Mouse (Mus musculus) forebrain, postnatal 0 days (tissue): Measurements from ENCODE around the gene Ctrl. TPM values are rescaled to one million over a fixed set of nuclear protein-coding genes. Genes with fewer than 3 reads are reported as not detected.
A peak's percentile ranks its signal among the peaks of the same experiment; 100 is the strongest.

ENCODE experiments used
- ATAC-seq: fragments of 200-750 bp; cut with Nextera tagmentation; 2 replicates; pipeline ENCODE4 v1.8.0; 2017; ENCODE audit warnings: mild to moderate bottlenecking, moderate library complexity
- DNase-seq: peaks from one replicate; pipeline ENCODE4 v3.0.0-alpha.2; 2015
- H3K27ac ChIP-seq: fragments of 300-500 bp; sonication (generic); 2 replicates; pipeline ENCODE4 v1.5.1; 2014; ENCODE audit warnings: low read depth, mild to moderate bottlenecking, antibody characterized with exemption, low read length, moderate library complexity, mixed read lengths
- H3K27me3 ChIP-seq: fragments of 300-500 bp; sonication (generic); 2 replicates; pipeline ENCODE4 v1.6.1; 2014; ENCODE audit warnings: mild to moderate bottlenecking, low read length, mixed read lengths; ENCODE audit not compliant: insufficient read depth
- H3K36me3 ChIP-seq: fragments of 300-500 bp; sonication (generic); 2 replicates; pipeline ENCODE4 v1.6.1; 2014; ENCODE audit warnings: mild to moderate bottlenecking, moderate library complexity; ENCODE audit not compliant: insufficient read depth
- H3K4me1 ChIP-seq: fragments of 300-500 bp; sonication (generic); 2 replicates; pipeline ENCODE4 v1.6.1; 2014; ENCODE audit warnings: antibody characterized with exemption; ENCODE audit not compliant: insufficient read depth
- H3K4me2 ChIP-seq: fragments of 300-500 bp; sonication (generic); 2 replicates; pipeline ENCODE4 v1.6.1; 2014; ENCODE audit warnings: low read depth, mild to moderate bottlenecking, moderate library complexity
- H3K4me3 ChIP-seq: fragments of 300-500 bp; sonication (generic); 2 replicates; pipeline ENCODE4 v1.5.1; 2014; ENCODE audit warnings: low read depth, low read length, mixed read lengths
- H3K9ac ChIP-seq: fragments of 300-500 bp; sonication (generic); 2 replicates; pipeline ENCODE4 v1.6.1; 2014; ENCODE audit warnings: mild to moderate bottlenecking
- H3K9me3 ChIP-seq: fragments of 300-500 bp; sonication (generic); 2 replicates; pipeline ENCODE4 v1.6.1; 2016; ENCODE audit warnings: low read length
- CTCF ChIP-seq: sonication (generic); IDR thresholded peaks from 2 replicates; pipeline ENCODE4 v1.5.1; 2016; ENCODE audit warnings: antibody characterized with exemption, control low read depth, low read depth
- WGBS: fragments of 180-500 bp; shearing (Covaris S2); extraction: QIAGEN DNeasy Blood & Tissue Kit; methylation state at CpG from one replicate; pipeline ENCODE4 v1.1.7; 2014; 5-methylcytosine and 5-hydroxymethylcytosine counted together
- polyA plus RNA-seq: library from polyadenylated mRNA; unstranded; fragments of >200 nt; fragmentation: Nextera tagmentation; extraction: Ambion mirVana; gene quantifications from 2 replicates; pipeline ENCODE4 v1.2.1, GENCODE M21; 2015
- total RNA-seq: library from RNA; depleted of rRNA; stranded (reverse); fragments of >200 nt; gene quantifications from 2 replicates; pipeline ENCODE4 v1.2.3, GENCODE M21; 2014

Gene Ctrl
- total and polyA plus RNA-seq, 2 experiments from 2014 or later, result 1.9 to 3.3 TPM

GRCm38 (mm10) chr8:105959350-105959749 lies 25.7 kb upstream of the Ctrl start:
- no peak overlapping the region for H3K27ac ChIP-seq
- H3K36me3 ChIP-seq, result no peaks in the 10 kb centered on the region
- H3K27me3 ChIP-seq, result no peaks in the 10 kb centered on the region
- H3K9me3 ChIP-seq, result no peaks in the 10 kb centered on the region
- H3K4me3 ChIP-seq, result no peak overlapping the region
- TF ChIP-seq CTCF, result no peak
- no peak overlapping the region for H3K4me2 ChIP-seq
- ATAC-seq (no peak), DNase-seq (no peak)
- H3K4me1 ChIP-seq, result no peaks in the 10 kb centered on the region
- H3K9ac ChIP-seq, result no peak overlapping the region
- WGBS, result 70% methylated on average over 7 of the region's 7 CpGs

- DNase-seq (no peak), ATAC-seq (no peak)
- H3K9me3 ChIP-seq, result no peaks in the 10 kb centered on the region
- H3K9ac ChIP-seq, result no peak overlapping the region
- H3K4me1 ChIP-seq, result no peaks in the 10 kb centered on the region
- no peak for TF ChIP-seq CTCF
- no peak overlapping the region for H3K4me3 ChIP-seq
- 72% methylated on average over 3 of the region's 4 CpGs for WGBS
- no peak overlapping the region for H3K4me2 ChIP-seq
- H3K27ac ChIP-seq, result no peak overlapping the region
- no peaks in the 10 kb centered on the region for H3K36me3 ChIP-seq
- H3K27me3 ChIP-seq, result no peaks in the 10 kb centered on the region
Measured at GRCm38 (mm10) chr8:105957813-105958212, 24.2 kb upstream of the Ctrl start.

GRCm38 (mm10) chr8:105956556-105956955 lies 22.9 kb upstream of the Ctrl start:
- no peak for TF ChIP-seq CTCF

GRCm38 (mm10) chr8:105951057-105951659 lies 17.5 kb upstream of the Ctrl start:
- Histone ChIP-seq H3K4me2 (no peak overlapping the region), H3K9ac (no peak overlapping the region), H3K27ac (peak overlapping the region; percentile 57), H3K9me3 (no peaks in the 10 kb centered on the region), H3K27me3 (no peaks in the 10 kb centered on the region), H3K4me1 (no peaks in the 10 kb centered on the region), H3K4me3 (no peak overlapping the region), H3K36me3 (no peaks in the 10 kb centered on the region)
- 32% methylated on average over 7 of the region's 7 CpGs for WGBS
- TF ChIP-seq CTCF, result no peak
- DNase-seq, result peak; percentile 69
- peak; percentile 92 for ATAC-seq

More at GRCm38 (mm10) chr8:105956556-105956955, 22.9 kb upstream of the Ctrl start:
- 90% methylated on average over 4 of the region's 4 CpGs for WGBS
- Histone ChIP-seq H3K4me2 (no peak overlapping the region), H3K4me1 (no peaks in the 10 kb centered on the region), H3K9ac (no peak overlapping the region), H3K36me3 (no peaks in the 10 kb centered on the region), H3K4me3 (no peak overlapping the region), H3K27ac (no peak overlapping the region), H3K9me3 (no peaks in the 10 kb centered on the region), H3K27me3 (no peaks in the 10 kb centered on the region)
- no peak for DNase-seq
- ATAC-seq, result no peak

- Histone ChIP-seq H3K27ac (no peak overlapping the region), H3K9me3 (no peaks in the 10 kb centered on the region), H3K4me2 (no peak overlapping the region), H3K4me1 (no peaks in the 10 kb centered on the region), H3K9ac (no peak overlapping the region), H3K4me3 (no peak overlapping the region), H3K36me3 (0 out of 2 replicates have a peak, but pooled peaks cover 5% of the 10 kb centered on the region), H3K27me3 (no peaks in the 10 kb centered on the region)
- WGBS, result 33% methylated on average over 10 of the region's 10 CpGs
- ATAC-seq (peak; percentile 47), DNase-seq (peak; percentile 64)
- TF ChIP-seq CTCF, result no peak
Measured at GRCm38 (mm10) chr8:105949350-105949749, 15.7 kb upstream of the Ctrl start.

- H3K9me3 ChIP-seq, result no peaks in the 10 kb centered on the region
- H3K4me3 ChIP-seq, result no peak within 1 kb of the TSS
- H3K4me2 ChIP-seq, result no peak within 1 kb of the TSS
- 55% methylated on average over 8 of the region's 8 CpGs for WGBS
- H3K27ac ChIP-seq, result peak within 1 kb of the TSS; percentile 35; the same call in 1 of the 2 replicates
- no peak for TF ChIP-seq CTCF
- H3K27me3 ChIP-seq, result no peaks in the 10 kb centered on the region
- 0 out of 2 replicates have a peak, but pooled peaks cover under 1% of the 10 kb centered on the region for H3K4me1 ChIP-seq
- ATAC-seq (peak; percentile 87), DNase-seq (peak; percentile 41)
- H3K9ac ChIP-seq, result no peak within 1 kb of the TSS
- H3K36me3 ChIP-seq, result 0 out of 2 replicates have a peak, but pooled peaks cover 5% of the 10 kb centered on the region
Measured at GRCm38 (mm10) chr8:105943321-105943739, 9.7 kb upstream of the Ctrl start, which contains the start of gene Lcat. Lcat (minus strand) TSS chr8:105943382.

GRCm38 (mm10) chr8:105942542-105942941 lies 8.9 kb upstream of the Ctrl start:
- no peak for DNase-seq
- TF ChIP-seq CTCF, result no peak
- 0 out of 2 replicates have a peak, but pooled peaks cover 5% of the 10 kb centered on the region for H3K36me3 ChIP-seq
- H3K27me3 ChIP-seq, result no peaks in the 10 kb centered on the region
- H3K4me3 ChIP-seq, result no peak overlapping the region
- ATAC-seq, result no peak
- H3K9ac ChIP-seq, result no peak overlapping the region
- peaks cover 6% of the 10 kb centered on the region; the same call in 1 of the 2 replicates for H3K4me1 ChIP-seq
- 89% methylated on average over 5 of the region's 5 CpGs for WGBS
- H3K9me3 ChIP-seq, result no peaks in the 10 kb centered on the region
- no peak overlapping the region for H3K27ac ChIP-seq
- H3K4me2 ChIP-seq, result no peak overlapping the region
